Mouse (Mus musculus) heart, embryonic 13.5 days (tissue): Measurements from ENCODE around the gene Atf1. TPM values are rescaled to one million over a fixed set of nuclear protein-coding genes. Genes with fewer than 3 reads are reported as not detected.
"Not testable (repeated sequence)": the region's sequence is repeated elsewhere in the genome, so short reads cannot be mapped to it uniquely, and the experiment has no call there.

Experiments
- ATAC-seq: fragments of 200-750 bp; cut with Nextera tagmentation; 2 replicates; pipeline ENCODE4 v1.8.0; 2017; ENCODE audit warnings: moderate TSS enrichment; ENCODE audit not compliant: insufficient number of reproducible peaks, low FRiP score, low TSS enrichment; ENCODE audit errors: extremely low read depth
- H3K27ac ChIP-seq: fragments of 300-500 bp; sonication (generic); replicated peaks from 2 replicates; pipeline ENCODE4 v1.5.1; 2015; ENCODE audit warnings: moderate library complexity, mild to moderate bottlenecking, inconsistent platforms
- H3K27me3 ChIP-seq: fragments of 300-500 bp; sonication (generic); replicated peaks from 2 replicates; pipeline ENCODE4 v1.6.1; 2015; ENCODE audit warnings: mild to moderate bottlenecking, inconsistent platforms
- H3K36me3 ChIP-seq: fragments of 300-500 bp; sonication (generic); 2 replicates; pipeline ENCODE4 v1.6.1; 2015; ENCODE audit warnings: mild to moderate bottlenecking, inconsistent platforms
- H3K4me1 ChIP-seq: fragments of 300-500 bp; sonication (generic); 2 replicates; pipeline ENCODE4 v1.6.1; 2015; ENCODE audit warnings: inconsistent platforms
- H3K4me2 ChIP-seq: fragments of 300-500 bp; sonication (generic); 2 replicates; pipeline ENCODE4 v1.6.1; 2015; ENCODE audit warnings: inconsistent platforms, mild to moderate bottlenecking, moderate library complexity
- H3K4me3 ChIP-seq: fragments of 300-500 bp; sonication (generic); 2 replicates; pipeline ENCODE4 v1.5.1; 2015; ENCODE audit warnings: moderate library complexity, mild to moderate bottlenecking, inconsistent platforms
- H3K9ac ChIP-seq: fragments of 300-500 bp; sonication (generic); 2 replicates; pipeline ENCODE4 v1.6.1; 2015; ENCODE audit warnings: inconsistent platforms, mild to moderate bottlenecking, moderate library complexity
- H3K9me3 ChIP-seq: fragments of 300-500 bp; sonication (generic); 2 replicates; pipeline ENCODE4 v1.6.1; 2016; ENCODE audit warnings: inconsistent platforms
- WGBS: fragments of 180-500 bp; shearing (Covaris S2); methylation state at CpG from one replicate; pipeline ENCODE4 v1.1.7; 2015; ENCODE audit warnings: mixed read lengths; 5-methylcytosine and 5-hydroxymethylcytosine counted together
- polyA plus RNA-seq: library from polyadenylated mRNA; unstranded; fragments of >200 nt; fragmentation: Nextera tagmentation; extraction: Ambion mirVana; gene quantifications from 2 replicates; pipeline ENCODE4 v1.2.1, GENCODE M21; 2015

Atf1 gene
- polyA plus RNA-seq, 1 experiment from 2014 or later = 30.3 TPM

DNA sequence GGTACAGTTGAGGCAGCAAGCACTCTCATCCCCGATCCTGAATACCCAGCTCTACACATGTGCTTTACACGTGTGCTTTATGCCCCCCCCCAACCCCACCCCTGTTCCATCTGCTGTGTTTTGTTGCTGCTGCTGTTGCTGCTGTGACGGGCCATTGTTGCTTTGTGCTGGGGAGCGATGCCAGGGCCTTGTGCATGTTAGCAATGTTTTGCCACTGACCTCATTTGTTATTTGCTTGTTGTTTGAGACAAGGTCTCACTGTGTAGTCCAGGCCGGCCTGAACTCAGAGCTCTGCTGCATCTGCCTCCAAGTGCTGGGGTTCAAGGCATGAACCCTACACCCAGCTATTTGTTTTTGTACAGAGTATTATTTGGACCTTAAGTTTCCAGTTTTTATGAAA is 63.2 kb downstream of the Atf1 start:
- Histone ChIP-seq H3K27ac (no peak overlapping the region), H3K9ac (no peak overlapping the region), H3K4me2 (no peak overlapping the region), H3K36me3 (no peaks in the 10 kb centered on the region), H3K4me3 (no peak overlapping the region), H3K4me1 (no peaks in the 10 kb centered on the region), H3K27me3 (peaks cover 20% of the 10 kb centered on the region; the same call in 1 of the 2 replicates), H3K9me3 (no peaks in the 10 kb centered on the region)
- ATAC-seq = no peak
- 74% methylated on average over 5 of the region's 5 CpGs for WGBS

DNA sequence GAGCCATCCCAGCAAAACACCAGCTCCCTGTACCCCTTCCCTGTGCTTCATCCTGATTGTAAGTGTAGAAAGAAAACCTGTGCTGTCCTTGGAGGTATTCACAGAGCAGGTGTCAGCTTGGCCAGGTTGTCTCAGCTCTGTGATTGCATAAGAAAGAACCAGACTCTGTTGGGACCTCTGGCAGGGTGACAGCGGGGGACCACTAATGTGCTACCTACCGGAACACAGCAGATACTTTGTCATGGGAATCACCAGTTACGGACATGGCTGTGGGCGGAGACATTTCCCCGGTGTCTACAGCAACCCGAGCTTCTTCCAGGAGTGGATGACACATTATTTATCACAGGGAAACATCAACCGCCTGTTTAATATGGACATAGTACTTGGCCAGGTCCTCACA is 64.7 kb downstream of the Atf1 start:
- no peaks in the 10 kb centered on the region for H3K4me1 ChIP-seq
- WGBS = 61% methylated on average over 7 of the region's 7 CpGs
- H3K36me3 ChIP-seq = no peaks in the 10 kb centered on the region
- no peaks in the 10 kb centered on the region for H3K9me3 ChIP-seq
- H3K27me3 ChIP-seq = peaks cover 22% of the 10 kb centered on the region; the same call in 1 of the 2 replicates
- no peak overlapping the region for H3K4me3 ChIP-seq
- H3K27ac ChIP-seq = no peak overlapping the region
- H3K9ac ChIP-seq = no peak overlapping the region
- ATAC-seq = no peak
- H3K4me2 ChIP-seq = no peak overlapping the region

DNA sequence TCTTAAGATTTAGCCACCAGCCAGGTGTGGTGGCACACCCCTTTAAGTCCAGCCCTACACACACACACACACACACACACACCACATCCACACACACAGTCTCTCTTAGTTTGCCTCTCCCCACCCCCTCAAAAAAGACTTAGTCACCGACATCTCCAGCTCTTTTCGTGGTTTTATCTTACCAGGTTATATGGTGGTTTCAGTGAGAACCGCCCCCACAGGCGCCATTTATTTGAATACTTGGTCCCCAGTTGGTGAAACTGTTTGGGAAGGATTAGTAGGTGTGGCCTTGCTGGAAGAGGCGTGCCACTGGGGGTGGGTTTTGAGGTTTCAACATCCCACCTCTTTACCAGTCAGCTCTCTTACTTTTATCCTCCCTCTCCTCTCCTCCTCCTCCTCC is 70.2 kb downstream of the Atf1 start:
- H3K27ac ChIP-seq = no peak overlapping the region
- no peak overlapping the region for H3K4me2 ChIP-seq
- H3K9ac ChIP-seq = no peak overlapping the region
- no peaks in the 10 kb centered on the region for H3K36me3 ChIP-seq
- no peak for ATAC-seq
- no peaks in the 10 kb centered on the region for H3K9me3 ChIP-seq
- H3K4me3 ChIP-seq = no peak overlapping the region
- H3K4me1 ChIP-seq = no peaks in the 10 kb centered on the region
- 81% methylated on average over 5 of the region's 5 CpGs for WGBS
- peaks cover 20% of the 10 kb centered on the region for H3K27me3 ChIP-seq

DNA sequence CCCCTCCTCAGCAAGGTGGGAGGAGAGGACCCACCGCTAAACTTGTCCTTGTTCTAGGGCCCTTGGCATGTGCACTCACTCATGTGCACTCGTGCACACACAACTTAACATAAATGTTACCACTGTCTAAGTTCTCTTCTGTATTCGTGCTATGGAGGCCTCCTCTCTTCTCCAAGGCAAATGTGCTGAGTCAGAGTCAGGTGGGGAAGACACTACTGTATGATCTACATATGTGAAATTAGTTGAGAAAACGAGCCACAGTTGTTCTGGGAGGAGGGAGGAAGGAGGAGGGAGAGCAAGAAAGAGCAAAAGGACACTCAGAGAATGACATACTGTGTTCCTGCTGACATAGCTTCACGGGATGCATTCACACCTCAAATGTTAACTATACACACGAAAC is 72.9 kb downstream of the Atf1 start:
- Histone ChIP-seq H3K4me1 (peaks cover 11% of the 10 kb centered on the region), H3K9ac (no peak overlapping the region), H3K9me3 (no peaks in the 10 kb centered on the region), H3K27ac (no peak overlapping the region), H3K4me2 (no peak overlapping the region), H3K4me3 (no peak overlapping the region), H3K27me3 (peaks cover 16% of the 10 kb centered on the region), H3K36me3 (no peaks in the 10 kb centered on the region)
- WGBS = 70% methylated on average over 6 of the region's 6 CpGs
- no peak for ATAC-seq

DNA sequence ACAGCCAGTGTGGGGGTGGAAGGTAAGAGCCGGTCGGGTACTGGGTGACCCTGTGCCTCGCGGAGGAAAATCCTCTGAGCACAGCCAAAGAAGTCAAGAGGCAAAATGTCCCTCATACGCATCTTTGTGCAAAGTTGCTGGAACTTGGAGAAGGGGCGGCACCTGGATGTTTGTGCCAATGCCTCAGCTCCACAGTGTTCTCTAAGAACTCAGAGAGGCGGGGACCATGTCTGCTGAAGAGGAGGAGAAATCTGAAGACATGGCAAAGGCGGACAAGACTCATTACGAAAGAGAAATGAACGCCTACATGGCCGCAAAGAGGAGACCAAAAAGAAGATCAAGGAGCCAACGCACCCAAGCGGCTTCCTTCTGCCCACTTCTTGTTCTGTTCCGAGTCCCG is 73.9 kb downstream of the Atf1 start:
- H3K4me2 ChIP-seq = no peak overlapping the region
- H3K9ac ChIP-seq = no peak overlapping the region
- H3K4me3 ChIP-seq = no peak overlapping the region
- 80% methylated on average over 15 of the region's 15 CpGs for WGBS
- H3K27ac ChIP-seq = no peak overlapping the region
- no peaks in the 10 kb centered on the region for H3K9me3 ChIP-seq
- no peaks in the 10 kb centered on the region for H3K36me3 ChIP-seq
- H3K4me1 ChIP-seq = peaks cover 12% of the 10 kb centered on the region
- no peak for ATAC-seq
- peaks cover 13% of the 10 kb centered on the region for H3K27me3 ChIP-seq

DNA sequence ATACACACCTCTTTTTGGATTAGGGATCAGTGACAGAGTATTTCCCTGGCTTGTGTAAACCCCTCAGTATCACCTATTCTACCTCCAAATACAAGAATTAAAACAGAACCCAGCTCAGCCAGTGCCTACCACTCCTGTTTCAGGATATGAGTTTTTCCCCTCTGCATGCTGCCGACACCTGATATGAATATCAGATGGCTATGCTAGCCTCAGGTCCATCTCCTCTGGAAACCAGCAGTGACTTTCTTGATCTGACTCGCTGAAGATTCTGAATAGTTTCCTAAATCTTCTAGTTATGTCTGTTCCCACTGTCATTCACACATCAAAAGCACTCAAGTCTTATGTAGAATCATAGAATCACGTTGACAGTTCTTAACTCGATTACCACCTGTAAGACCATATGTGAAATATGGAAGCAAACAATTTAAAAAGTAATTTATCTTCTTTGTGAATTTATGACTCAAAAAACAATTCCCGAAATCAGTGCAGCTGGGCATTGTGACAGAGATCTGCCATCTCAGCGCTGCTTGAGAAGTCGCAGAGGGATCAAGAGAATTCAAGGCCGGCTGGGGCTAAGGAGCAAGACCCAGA is 75.9 kb downstream of the Atf1 start:
- no peaks in the 10 kb centered on the region for H3K36me3 ChIP-seq
- H3K4me3 ChIP-seq = peak overlapping the region; percentile 63
- peak overlapping the region; percentile 84; the same call in 1 of the 2 replicates for H3K9ac ChIP-seq
- H3K4me1 ChIP-seq = peaks cover 12% of the 10 kb centered on the region
- peak overlapping the region; percentile 84 for H3K4me2 ChIP-seq
- ATAC-seq = no peak
- H3K27ac ChIP-seq = peak overlapping the region; percentile 74
- 56% methylated on average over 8 of the region's 8 CpGs for WGBS
- peaks cover 13% of the 10 kb centered on the region for H3K27me3 ChIP-seq
- no peaks in the 10 kb centered on the region for H3K9me3 ChIP-seq

DNA sequence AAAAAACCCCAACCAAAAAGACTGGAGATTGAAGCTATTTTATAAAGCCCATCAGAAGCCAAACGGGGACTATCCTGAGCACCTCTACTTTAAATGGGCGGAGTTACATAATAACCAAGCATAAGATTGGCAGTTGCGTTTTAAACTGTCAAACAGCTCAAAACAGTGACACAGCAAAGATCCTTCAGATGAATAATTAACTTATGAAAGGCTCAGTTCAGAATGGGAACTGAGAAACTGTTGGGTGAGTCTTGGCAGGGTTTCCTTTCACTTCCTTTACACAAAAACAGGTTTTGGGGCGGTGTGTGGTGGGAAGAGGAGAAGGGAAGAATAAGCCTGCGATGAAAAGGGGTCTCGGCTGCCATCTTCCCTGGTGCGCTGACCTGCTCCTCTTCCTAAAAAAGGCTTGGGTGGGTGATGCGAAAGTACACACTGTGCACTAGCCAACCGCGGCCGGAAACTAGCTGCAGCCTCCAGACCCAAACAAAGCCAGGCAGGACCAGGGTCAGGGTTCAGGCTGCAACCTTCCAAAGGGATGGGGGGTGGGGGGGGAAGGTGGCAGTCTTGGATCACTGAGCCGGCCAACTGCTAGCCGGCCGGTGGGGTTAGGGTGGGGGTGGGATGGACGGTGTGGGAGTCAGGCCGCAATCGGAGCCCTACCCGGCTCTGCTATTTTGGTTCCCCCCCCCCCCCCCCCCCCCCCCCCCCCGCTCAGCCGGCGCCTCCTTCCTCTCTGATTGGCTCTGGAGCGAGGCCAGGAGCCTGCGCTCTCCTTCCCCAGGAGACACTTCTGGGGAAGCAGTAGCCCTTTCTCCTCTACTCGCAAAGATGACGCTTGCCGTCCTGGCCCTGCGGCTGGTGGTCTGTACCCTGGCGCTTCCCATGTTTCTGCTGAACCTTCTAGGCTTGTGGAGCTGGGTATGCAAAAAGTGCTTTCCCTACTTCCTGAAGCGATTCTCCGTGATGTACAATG is 76.7 kb downstream of the Atf1 start, which contains the start of gene Mettl7a1:
TSS of gene Mettl7a1 (plus strand) at position 122 of the 973 bp plus-strand sequence.
- H3K4me3 ChIP-seq = peak within 1 kb of the TSS; percentile 63
- peak; percentile 75 for ATAC-seq
- H3K27ac ChIP-seq = peak within 1 kb of the TSS; percentile 74
- H3K9ac ChIP-seq = peak within 1 kb of the TSS; percentile 84
- H3K4me2 ChIP-seq = peak within 1 kb of the TSS; percentile 84
- H3K9me3 ChIP-seq = no peaks in the 10 kb centered on the region
- H3K27me3 ChIP-seq = peaks cover 10% of the 10 kb centered on the region
- 3% methylated on average over 24 of the region's 30 CpGs for whole genome bisulfite sequencing
- peaks cover 12% of the 10 kb centered on the region for H3K4me1 ChIP-seq
- H3K36me3 ChIP-seq = no peaks in the 10 kb centered on the region

DNA sequence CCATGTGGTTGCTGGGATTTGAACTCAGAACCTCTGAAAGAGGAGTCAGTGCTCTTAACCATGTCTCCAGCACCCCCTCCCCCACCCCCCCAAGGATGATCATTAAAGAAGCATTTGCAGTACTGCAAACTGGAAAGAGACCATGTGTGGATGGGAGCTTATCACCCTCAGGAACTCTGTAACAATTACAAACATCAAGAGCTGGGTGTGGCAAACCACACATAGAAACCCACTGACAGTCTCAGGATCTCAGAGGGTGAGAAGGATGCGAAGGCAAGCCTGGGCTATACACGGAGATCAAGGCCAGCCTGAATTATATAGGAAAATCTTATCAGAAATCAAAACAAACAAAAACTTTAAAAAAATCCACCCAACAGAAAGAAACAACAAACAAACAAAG is 78.6 kb downstream of the Atf1 start:
- Histone ChIP-seq H3K4me2 (peak overlapping the region; percentile 84), H3K4me1 (peaks cover 12% of the 10 kb centered on the region), H3K36me3 (no peaks in the 10 kb centered on the region), H3K9ac (no peak overlapping the region), H3K4me3 (peak overlapping the region; percentile 63), H3K27me3 (peaks cover 7% of the 10 kb centered on the region), H3K9me3 (no peaks in the 10 kb centered on the region), H3K27ac (no peak overlapping the region)
- WGBS = 63% methylated on average over 2 of the region's 2 CpGs
- ATAC-seq = no peak

DNA sequence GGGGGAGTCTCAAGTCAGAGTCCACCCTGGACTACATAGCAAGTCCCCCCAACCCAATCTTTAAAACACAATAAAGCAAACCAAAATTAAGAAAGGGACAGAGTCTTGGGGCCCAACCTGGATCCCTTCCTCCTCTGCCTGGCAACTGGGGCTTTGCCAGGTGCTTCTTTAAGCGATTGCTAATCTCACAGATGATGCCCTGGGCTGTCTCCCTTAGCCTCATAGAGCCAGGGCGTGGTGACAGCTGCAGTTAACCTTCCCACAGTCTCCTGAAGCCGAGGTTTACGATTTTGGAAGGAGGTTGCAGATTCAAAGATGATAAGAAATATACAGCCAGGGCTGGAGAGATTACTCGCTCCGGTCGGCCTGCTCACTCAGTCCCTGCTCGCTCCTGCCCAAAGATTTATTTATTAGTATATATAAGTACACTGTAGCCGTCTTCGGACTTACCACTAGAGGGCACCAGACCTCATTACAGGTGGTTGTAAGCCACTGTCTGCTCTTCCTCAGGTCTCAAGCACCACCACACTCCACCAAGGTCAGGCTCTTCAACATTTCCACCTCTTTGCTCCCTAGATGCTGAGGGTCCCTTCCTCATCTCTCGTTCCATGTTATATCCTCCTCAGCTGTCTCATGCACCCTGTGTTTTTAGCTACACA is 79.9 kb downstream of the Atf1 start:
- H3K4me2 ChIP-seq, H3K27me3 ChIP-seq, H3K4me3 ChIP-seq, H3K9me3 ChIP-seq, H3K9ac ChIP-seq, ATAC-seq, H3K36me3 ChIP-seq, H3K27ac ChIP-seq: not testable (repeated sequence)
- WGBS = 40% methylated on average over 11 of the region's 11 CpGs
- peaks cover 17% of the 10 kb centered on the region for H3K4me1 ChIP-seq
